Mouse (Mus musculus): ENCODE measurements around the gene Stk40. TPM values are rescaled to one million over a fixed set of nuclear protein-coding genes. Genes with fewer than 3 reads are reported as not detected.

The Stk40 gene
- total and polyA plus RNA-seq, 2 experiments: 6.5 to 22.9 TPM

GRCm38 (mm10) chr4:126134639-126135038, 30.9 kb downstream of the Stk40 start:
- WGBS: 78% methylated on average over 4 of the region's 4 CpGs
- H3K27me3 ChIP-seq (ENCODE audit: control insufficient read depth, insufficient read depth, low read length): no peaks in the 10 kb centered on the region
- H3K4me3 ChIP-seq (ENCODE audit: insufficient read depth, low read depth, low read length): no peak overlapping the region
- TF ChIP-seq CTCF (IDR thresholded peaks at IDR 0.05; ENCODE audit: low read depth, low read length): no peak
- TF ChIP-seq POLR2A (IDR thresholded peaks at IDR 0.05; ENCODE audit: extremely low read depth, insufficient read depth, low read length): no peak
- DNase-seq (ENCODE audit: extremely low read depth, low read depth, low spot score): no peak
- no peak overlapping the region for H3K9ac ChIP-seq (ENCODE audit: low read depth, low read length)
- peaks cover 5% of the 10 kb centered on the region; the same call in 1 of the 2 replicates for H3K4me1 ChIP-seq (ENCODE audit: control insufficient read depth, insufficient read depth, low read length)
- H3K27ac ChIP-seq (replicated peaks; ENCODE audit: insufficient read depth, low read depth, low read length): peak overlapping the region; percentile 20; the same call in 1 of the 2 replicates
- H3K79me2 ChIP-seq (ENCODE audit: control insufficient read depth, insufficient read depth, low read length): no peaks in the 10 kb centered on the region
- H3K36me3 ChIP-seq (ENCODE audit: control insufficient read depth, insufficient read depth, low read length): peaks cover 40% of the 10 kb centered on the region

- Histone ChIP-seq H3K27me3 (ENCODE audit: control insufficient read depth, insufficient read depth, low read length) (no peaks in the 10 kb centered on the region), H3K4me1 (ENCODE audit: control insufficient read depth, insufficient read depth, low read length) (peaks cover 9% of the 10 kb centered on the region; the same call in 1 of the 2 replicates), H3K9ac (ENCODE audit: low read depth, low read length) (no peak overlapping the region), H3K4me3 (ENCODE audit: insufficient read depth, low read depth, low read length) (no peak overlapping the region), H3K27ac (replicated peaks; ENCODE audit: insufficient read depth, low read depth, low read length) (no peak overlapping the region), H3K79me2 (ENCODE audit: control insufficient read depth, insufficient read depth, low read length) (no peaks in the 10 kb centered on the region), H3K36me3 (ENCODE audit: control insufficient read depth, insufficient read depth, low read length) (peaks cover 31% of the 10 kb centered on the region)
- TF ChIP-seq CTCF (IDR thresholded peaks at IDR 0.05; ENCODE audit: low read depth, low read length) (no peak), POLR2A (IDR thresholded peaks at IDR 0.05; ENCODE audit: extremely low read depth, insufficient read depth, low read length) (no peak)
- WGBS: 84% methylated on average over 4 of the region's 4 CpGs
- DNase-seq (ENCODE audit: extremely low read depth, low read depth, low spot score): no peak
Observed at GRCm38 (mm10) chr4:126137773-126138172, 34.0 kb downstream of the Stk40 start.

- Histone ChIP-seq H3K4me1 (ENCODE audit: control insufficient read depth, insufficient read depth, low read length) (peaks cover 9% of the 10 kb centered on the region; the same call in 1 of the 2 replicates), H3K9ac (ENCODE audit: low read depth, low read length) (peak overlapping the region; percentile 18; the same call in 1 of the 2 replicates), H3K4me3 (ENCODE audit: insufficient read depth, low read depth, low read length) (no peak overlapping the region), H3K27me3 (ENCODE audit: control insufficient read depth, insufficient read depth, low read length) (no peaks in the 10 kb centered on the region), H3K36me3 (ENCODE audit: control insufficient read depth, insufficient read depth, low read length) (peaks cover 16% of the 10 kb centered on the region), H3K79me2 (ENCODE audit: control insufficient read depth, insufficient read depth, low read length) (no peaks in the 10 kb centered on the region), H3K27ac (replicated peaks; ENCODE audit: insufficient read depth, low read depth, low read length) (peak overlapping the region; percentile 84)
- TF ChIP-seq CTCF (IDR thresholded peaks at IDR 0.05; ENCODE audit: low read depth, low read length) (no peak), POLR2A (IDR thresholded peaks at IDR 0.05; ENCODE audit: extremely low read depth, insufficient read depth, low read length) (no peak)
- no peak for DNase-seq (ENCODE audit: extremely low read depth, low read depth, low spot score)
- 60% methylated on average over 5 of the region's 5 CpGs for WGBS
Observed at GRCm38 (mm10) chr4:126141021-126141420, 37.3 kb downstream of the Stk40 start.

DNA sequence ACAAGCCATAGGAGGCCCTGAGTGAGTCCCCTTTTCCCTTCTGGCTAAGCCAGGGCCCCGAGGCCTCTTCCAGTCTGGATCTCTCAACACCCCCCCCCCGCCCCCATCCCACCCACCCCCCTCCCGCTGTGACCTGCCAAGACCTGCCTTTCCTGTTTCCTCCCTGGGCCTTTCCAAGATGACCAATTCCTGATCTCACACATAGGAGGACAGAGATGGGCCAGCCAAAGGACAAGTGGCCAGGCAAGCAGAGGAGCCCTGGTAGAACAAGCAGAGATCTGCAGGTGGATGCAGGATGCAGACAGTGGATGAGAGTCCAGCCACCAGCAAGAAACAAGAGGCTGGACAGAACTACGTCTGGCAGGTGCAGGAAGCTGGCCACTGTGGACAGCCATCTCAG, 41.6 kb downstream of the Stk40 start:
- no peaks in the 10 kb centered on the region for H3K79me2 ChIP-seq (ENCODE audit: control insufficient read depth, insufficient read depth, low read length)
- no peak overlapping the region for H3K4me3 ChIP-seq (ENCODE audit: insufficient read depth, low read depth, low read length)
- peaks cover 12% of the 10 kb centered on the region; the same call in 1 of the 2 replicates for H3K4me1 ChIP-seq (ENCODE audit: control insufficient read depth, insufficient read depth, low read length)
- DNase-seq (ENCODE audit: extremely low read depth, low read depth, low spot score): no peak
- H3K9ac ChIP-seq (ENCODE audit: low read depth, low read length): no peak overlapping the region
- TF ChIP-seq POLR2A (IDR thresholded peaks at IDR 0.05; ENCODE audit: extremely low read depth, insufficient read depth, low read length) (no peak), CTCF (IDR thresholded peaks at IDR 0.05; ENCODE audit: low read depth, low read length) (no peak)
- H3K36me3 ChIP-seq (ENCODE audit: control insufficient read depth, insufficient read depth, low read length): no peaks in the 10 kb centered on the region
- H3K27me3 ChIP-seq (ENCODE audit: control insufficient read depth, insufficient read depth, low read length): no peaks in the 10 kb centered on the region
- H3K27ac ChIP-seq (replicated peaks; ENCODE audit: insufficient read depth, low read depth, low read length): peak overlapping the region; percentile 9; the same call in 1 of the 2 replicates
- 54% methylated on average over 3 of the region's 4 CpGs for WGBS

DNA sequence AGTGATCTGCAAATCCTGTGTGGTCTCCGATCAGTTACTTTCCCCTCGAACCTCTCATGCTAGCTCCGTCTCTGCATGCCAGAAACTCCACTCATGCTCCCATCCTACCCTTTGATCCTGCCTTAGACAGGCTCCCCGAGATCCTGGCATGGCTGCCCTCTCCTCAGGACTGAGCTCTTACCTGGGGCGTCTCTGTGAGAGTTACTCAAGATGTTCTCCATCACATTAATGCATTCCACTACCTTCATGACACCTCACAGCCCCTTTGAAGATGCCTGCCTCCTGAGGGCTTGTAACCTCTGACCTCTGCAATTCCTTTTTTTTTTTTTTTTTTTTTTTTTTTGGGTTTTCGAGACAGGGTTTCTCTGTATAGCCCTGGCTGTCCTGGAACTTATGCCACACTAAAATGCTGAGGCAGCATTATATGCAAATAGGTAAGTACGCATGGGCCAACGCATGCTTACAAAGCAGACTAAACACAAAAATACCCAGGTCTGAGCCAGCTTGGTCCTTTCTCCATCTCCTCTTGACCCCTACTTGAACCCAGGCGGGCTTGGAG, 43.3 kb downstream of the Stk40 start:
- no peak for TF ChIP-seq CTCF (IDR thresholded peaks at IDR 0.05; ENCODE audit: low read depth, low read length)
- TF ChIP-seq POLR2A (IDR thresholded peaks at IDR 0.05; ENCODE audit: extremely low read depth, insufficient read depth, low read length): no peak
- no peaks in the 10 kb centered on the region for H3K36me3 ChIP-seq (ENCODE audit: control insufficient read depth, insufficient read depth, low read length)
- no peaks in the 10 kb centered on the region for H3K27me3 ChIP-seq (ENCODE audit: control insufficient read depth, insufficient read depth, low read length)
- H3K4me3 ChIP-seq (ENCODE audit: insufficient read depth, low read depth, low read length): no peak overlapping the region
- H3K4me1 ChIP-seq (ENCODE audit: control insufficient read depth, insufficient read depth, low read length): peaks cover 6% of the 10 kb centered on the region; the same call in 1 of the 2 replicates
- no peak overlapping the region for H3K9ac ChIP-seq (ENCODE audit: low read depth, low read length)
- H3K27ac ChIP-seq (replicated peaks; ENCODE audit: insufficient read depth, low read depth, low read length): peak overlapping the region; percentile 20; the same call in 1 of the 2 replicates
- WGBS: 65% methylated on average over 9 of the region's 9 CpGs
- H3K79me2 ChIP-seq (ENCODE audit: control insufficient read depth, insufficient read depth, low read length): no peaks in the 10 kb centered on the region
- no peak for DNase-seq (ENCODE audit: extremely low read depth, low read depth, low spot score)

DNA sequence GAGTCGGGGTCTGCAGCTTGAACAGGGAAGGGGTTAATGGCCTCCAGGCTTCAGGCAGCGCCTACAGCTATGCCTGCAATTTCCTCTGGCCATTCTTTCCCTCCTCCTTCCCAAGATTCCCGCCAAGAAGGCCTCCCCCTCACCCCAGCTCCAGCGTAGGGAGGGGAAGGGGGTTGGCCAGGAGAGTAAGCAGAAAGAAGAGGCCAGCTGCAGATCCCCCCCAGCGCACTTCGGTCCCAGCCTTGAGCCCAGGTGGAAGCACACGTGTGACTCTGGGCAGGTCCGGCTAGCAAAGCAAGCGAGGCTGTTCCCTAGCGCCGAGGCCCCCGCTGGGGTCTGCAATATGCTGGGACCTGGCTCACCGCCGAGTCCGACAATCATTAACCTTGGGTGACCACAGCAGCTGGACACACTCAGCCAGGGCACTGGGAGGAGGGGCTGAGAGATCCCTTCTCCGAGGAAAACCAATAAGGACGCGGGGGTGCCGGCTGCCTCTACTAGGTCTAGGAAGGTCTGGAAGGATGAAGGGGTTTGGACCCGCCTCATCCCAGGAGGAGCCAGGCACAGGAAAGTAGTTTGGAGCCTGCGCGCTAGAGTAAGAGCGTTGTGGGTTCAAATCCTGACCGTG, 43.9 kb downstream of the Stk40 start, which contains the start of gene Eva1b:
Gene Eva1b (plus strand): TSS at position 212 of the 628 bp plus-strand sequence.
- TF ChIP-seq POLR2A (IDR thresholded peaks at IDR 0.05; ENCODE audit: extremely low read depth, insufficient read depth, low read length) (no peak), CTCF (IDR thresholded peaks at IDR 0.05; ENCODE audit: low read depth, low read length) (no peak)
- H3K79me2 ChIP-seq (ENCODE audit: control insufficient read depth, insufficient read depth, low read length): no peaks in the 10 kb centered on the region
- peaks cover 6% of the 10 kb centered on the region; the same call in 1 of the 2 replicates for H3K4me1 ChIP-seq (ENCODE audit: control insufficient read depth, insufficient read depth, low read length)
- H3K36me3 ChIP-seq (ENCODE audit: control insufficient read depth, insufficient read depth, low read length): no peaks in the 10 kb centered on the region
- 11% methylated on average over 24 of the region's 24 CpGs for WGBS
- H3K27me3 ChIP-seq (ENCODE audit: control insufficient read depth, insufficient read depth, low read length): no peaks in the 10 kb centered on the region
- peak within 1 kb of the TSS; percentile 83 for H3K4me3 ChIP-seq (ENCODE audit: insufficient read depth, low read depth, low read length)
- peak; percentile 41 for DNase-seq (ENCODE audit: extremely low read depth, low read depth, low spot score)
- peak within 1 kb of the TSS; percentile 89 for H3K9ac ChIP-seq (ENCODE audit: low read depth, low read length)
- H3K27ac ChIP-seq (replicated peaks; ENCODE audit: insufficient read depth, low read depth, low read length): peak within 1 kb of the TSS; percentile 74

All from liver, adult 2 months (tissue).